Mouse (Mus musculus): ENCODE measurements around the gene Snx14.

Snx14 gene

DNA sequence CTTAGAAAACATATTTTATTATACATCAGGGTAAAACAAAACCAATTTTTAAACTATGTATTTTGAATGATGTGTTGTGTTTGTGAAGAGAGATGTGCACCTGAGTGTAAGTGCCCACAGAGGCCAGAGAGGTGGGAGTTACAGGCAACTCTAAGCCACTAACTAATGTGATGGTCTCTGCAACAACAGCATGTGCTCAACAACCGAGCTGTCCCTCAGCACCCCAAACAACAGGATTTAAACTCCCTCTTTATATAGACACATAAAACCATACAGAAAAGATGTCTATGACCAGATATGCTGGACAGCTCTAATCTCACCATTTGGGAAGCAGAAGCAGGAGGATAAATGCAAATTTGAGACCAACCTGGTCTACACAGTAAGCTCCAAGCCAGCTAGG, 58.2 kb downstream of the Snx14 start:
- DNase-seq (ENCODE audit: low read depth, low spot score) = no peak

- no peak for DNase-seq (ENCODE audit: low read depth, low spot score)
These were observed 58.7 kb downstream of the Snx14 start for GRCm38 (mm10) chr9:88380076-88380475.

DNA sequence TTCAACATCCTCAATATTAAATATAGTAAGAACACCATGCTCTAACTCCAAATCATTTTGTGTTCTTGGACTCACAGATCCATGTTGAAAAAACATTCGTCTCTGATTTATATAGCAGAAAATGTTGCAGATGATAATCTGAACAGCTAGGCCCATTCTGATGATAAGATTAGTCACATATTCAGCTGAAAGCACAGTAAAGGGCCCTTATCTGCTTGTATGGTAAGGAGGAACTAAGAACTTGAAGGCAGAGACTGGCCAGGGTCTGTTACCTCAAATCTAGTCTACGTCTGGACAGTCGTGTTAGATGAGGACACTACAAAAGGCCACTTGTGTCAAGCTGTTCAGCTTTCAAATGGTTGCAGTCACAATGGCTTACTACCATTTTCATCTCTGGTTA, 59.7 kb downstream of the Snx14 start:
- no peak for DNase-seq (ENCODE audit: low read depth, low spot score)

GRCm38 (mm10) chr9:88377483-88377882, 61.3 kb downstream of the Snx14 start:
- no peak for DNase-seq (ENCODE audit: low read depth, low spot score)

DNA sequence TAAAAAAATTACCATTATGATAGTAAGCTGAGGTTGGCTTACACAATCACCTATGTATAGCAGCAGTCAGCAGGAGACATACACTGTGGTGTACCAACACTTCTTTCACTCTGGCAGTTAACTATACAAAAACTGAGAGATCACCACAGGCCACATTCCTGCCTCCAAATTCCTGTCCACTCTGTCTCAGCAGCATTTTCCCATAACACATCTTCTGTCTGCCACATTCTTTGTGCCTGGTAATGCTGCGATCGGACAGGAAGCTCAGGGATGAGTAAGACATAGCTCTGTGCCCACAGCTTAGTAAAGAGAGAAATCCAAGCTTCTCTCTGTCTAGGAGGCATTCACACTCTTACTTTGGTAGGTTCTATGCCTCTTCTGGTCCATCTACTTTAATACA, 65.8 kb downstream of the Snx14 start:
- DNase-seq (ENCODE audit: low read depth, low spot score) = no peak

GRCm38 (mm10) chr9:88371201-88371600, 67.6 kb downstream of the Snx14 start:
- DNase-seq (ENCODE audit: low read depth, low spot score) = no peak

DNA sequence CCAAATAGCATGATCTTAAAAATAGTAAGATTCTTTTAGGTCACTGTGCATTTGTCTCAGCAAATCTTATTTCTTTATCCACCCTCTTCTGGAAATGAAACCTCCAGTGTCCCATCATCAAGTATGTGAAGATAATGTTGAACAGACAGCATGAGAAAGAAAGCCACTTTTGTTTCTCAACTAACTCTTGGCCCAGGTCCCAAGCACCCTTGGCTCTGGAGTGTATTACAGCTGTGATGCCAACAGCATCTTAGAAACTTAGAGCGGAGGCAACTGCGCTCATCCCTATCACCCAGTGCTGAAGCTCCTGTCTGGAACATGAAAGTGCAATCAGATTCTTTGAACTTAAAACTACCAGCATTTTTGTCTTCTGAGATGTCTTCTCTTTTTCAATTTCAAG, 69.1 kb downstream of the Snx14 start:
- no peak for DNase-seq (ENCODE audit: low read depth, low spot score)

- no peak for DNase-seq (ENCODE audit: low read depth, low spot score)
These were observed 70.3 kb downstream of the Snx14 start for GRCm38 (mm10) chr9:88368476-88368875.

- DNase-seq (ENCODE audit: low read depth, low spot score) = no peak
These were observed 71.0 kb downstream of the Snx14 start for GRCm38 (mm10) chr9:88367751-88368150.

GRCm38 (mm10) chr9:88367322-88367721, 71.4 kb downstream of the Snx14 start:
- DNase-seq (ENCODE audit: low read depth, low spot score) = no peak

DNA sequence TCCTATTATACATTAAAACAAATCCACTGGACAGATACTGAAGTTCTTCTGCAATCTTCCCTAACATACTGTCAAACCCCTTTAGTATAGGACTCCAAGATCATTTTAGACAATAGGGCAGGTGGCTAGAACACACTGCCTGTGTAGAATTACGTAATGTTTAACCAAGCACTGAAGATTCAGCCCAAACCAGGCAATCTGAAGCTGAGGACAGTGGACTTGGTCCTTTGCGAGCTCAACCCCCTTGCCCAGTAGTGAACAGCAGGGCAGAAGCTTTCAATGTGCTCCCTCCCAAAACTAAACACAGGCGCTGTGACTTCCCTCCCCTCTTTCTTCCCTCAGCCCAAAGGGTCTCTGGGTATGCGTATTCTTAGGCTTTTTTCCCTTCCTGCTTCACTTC, 71.9 kb downstream of the Snx14 start:
- DNase-seq (ENCODE audit: low read depth, low spot score) = no peak

GRCm38 (mm10) chr9:88366308-88366707, 72.5 kb downstream of the Snx14 start:
- no peak for DNase-seq (ENCODE audit: low read depth, low spot score)

- DNase-seq (ENCODE audit: low read depth, low spot score) = no peak
These were observed 75.7 kb downstream of the Snx14 start for GRCm38 (mm10) chr9:88363102-88363501.

DNA sequence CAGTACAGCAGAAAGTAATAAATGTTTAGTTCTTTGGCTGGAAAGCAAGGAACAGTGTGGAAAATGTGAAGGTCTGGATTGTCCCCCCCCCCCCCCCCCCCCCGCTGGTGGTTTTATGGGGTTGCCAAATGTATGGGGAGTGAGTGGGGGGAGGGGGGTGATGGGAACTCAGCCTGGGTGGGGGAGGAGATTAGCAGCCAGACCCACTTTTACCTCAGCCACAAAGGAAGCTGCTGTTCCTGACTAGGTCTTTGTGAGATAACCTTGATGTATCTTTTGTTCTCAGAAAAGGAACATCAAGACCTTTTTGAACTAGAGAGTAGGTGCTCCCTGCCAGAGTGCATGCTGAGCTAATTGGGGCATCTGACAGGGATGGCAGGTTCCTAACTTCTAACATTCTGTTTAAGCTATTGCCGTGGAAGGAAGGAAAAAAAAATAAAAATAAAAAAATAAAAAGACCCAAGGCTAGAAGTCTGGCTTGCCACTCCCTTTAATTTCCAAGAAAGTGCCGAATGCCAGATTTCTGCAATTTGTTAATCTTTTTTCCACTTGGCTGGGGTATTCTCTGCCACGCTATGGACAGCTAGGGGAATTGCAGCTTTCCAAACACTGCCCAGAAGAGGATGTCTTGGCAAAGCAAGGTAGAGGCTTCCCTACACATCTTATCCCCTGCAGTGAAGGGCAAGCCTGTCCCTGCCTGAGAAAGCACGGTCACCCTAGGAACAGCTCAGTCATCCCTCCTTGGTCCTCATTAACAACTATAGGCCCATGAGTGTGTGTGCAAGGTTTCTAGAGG, 76.5 kb downstream of the Snx14 start:
- no peak for DNase-seq (ENCODE audit: low read depth, low spot score)

- DNase-seq (ENCODE audit: low read depth, low spot score) = no peak
These were observed 77.4 kb downstream of the Snx14 start for GRCm38 (mm10) chr9:88361211-88361909.

- no peak for DNase-seq (ENCODE audit: low read depth, low spot score)
These were observed 79.6 kb downstream of the Snx14 start for GRCm38 (mm10) chr9:88359140-88359539.

GRCm38 (mm10) chr9:88357173-88357572, 81.6 kb downstream of the Snx14 start:
- DNase-seq (ENCODE audit: low read depth, low spot score) = no peak

DNA sequence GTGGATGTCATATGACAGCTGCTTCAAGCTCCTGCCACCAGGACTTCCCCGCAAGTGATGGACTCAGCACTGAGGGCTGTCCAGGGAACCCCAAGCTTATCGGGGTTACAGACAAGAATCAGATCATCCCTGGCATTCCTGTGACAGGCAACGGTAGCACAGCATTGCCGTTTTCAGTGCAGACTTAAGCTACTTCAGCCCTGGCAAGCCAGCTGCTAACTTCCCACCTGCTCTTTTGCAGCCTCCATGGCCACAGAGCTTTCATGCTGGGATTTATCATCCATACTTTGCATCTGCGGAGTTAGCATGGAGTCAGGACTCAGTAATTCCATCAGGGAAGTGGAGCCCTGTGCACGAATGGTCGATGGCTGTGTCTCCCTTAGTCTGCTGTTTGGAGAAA, 85.3 kb downstream of the Snx14 start:
- no peak for DNase-seq (ENCODE audit: low read depth, low spot score)

GRCm38 (mm10) chr9:88352741-88353140, 86.0 kb downstream of the Snx14 start:
- DNase-seq (ENCODE audit: low read depth, low spot score) = no peak

DNA sequence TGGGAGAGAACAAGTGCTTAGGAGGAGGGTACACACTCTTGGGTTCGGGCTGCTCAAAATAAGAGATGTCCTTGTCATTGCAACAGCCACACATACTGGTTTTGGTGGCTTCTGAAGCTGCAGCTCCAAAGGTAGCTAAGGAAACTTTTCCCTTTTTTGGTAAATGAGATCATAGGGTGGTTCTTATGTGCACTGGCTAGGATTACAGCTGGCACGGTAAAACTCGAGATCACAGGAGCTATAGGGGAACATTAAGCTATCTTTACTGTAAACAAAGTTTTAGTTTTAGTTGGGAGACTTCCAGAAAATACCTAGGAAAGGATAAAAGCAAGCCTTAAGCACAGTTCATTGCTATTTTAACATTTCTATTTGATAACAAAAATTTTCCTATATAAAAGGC, 87.6 kb downstream of the Snx14 start:
- no peak for DNase-seq (ENCODE audit: low read depth, low spot score)

DNA sequence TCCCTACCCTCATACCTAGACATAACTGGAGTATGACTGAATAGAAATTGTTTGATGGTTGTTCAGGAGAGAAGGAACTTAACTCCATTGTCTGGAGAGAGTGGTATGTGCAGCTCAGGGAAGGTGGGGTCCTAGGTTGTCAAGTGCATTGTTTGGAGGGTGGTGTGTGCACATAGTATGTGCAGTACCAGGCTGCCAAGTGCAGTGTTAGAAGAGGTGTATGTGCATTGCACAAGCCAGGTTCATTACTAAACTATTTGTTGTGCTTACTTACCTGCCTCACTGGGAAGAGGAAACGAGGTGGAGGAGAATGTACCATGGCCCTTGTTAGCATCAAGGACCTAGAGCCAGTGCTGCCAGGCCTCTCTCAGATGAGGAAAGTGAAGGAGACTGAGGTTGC, 88.4 kb downstream of the Snx14 start:
- no peak for DNase-seq (ENCODE audit: low read depth, low spot score)

DNA sequence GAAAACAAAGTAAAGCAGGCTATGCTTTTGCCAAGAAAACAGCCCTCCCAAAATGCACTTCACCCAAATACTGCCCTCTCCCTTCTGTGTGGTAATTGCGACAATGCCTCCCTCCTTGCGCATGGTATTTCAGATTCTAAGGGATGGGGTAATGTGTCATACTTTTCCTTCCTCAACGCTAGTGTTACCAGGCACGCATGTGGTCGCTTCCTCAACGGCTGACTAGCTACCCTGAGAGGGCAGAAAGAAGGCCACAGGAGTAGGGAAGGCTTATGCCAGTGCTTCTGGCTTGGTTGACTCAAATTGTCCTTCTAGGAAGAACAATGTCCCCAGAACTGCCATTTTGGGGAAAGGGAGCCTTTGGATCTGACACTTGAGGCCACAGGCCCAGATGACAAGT, 90.1 kb downstream of the Snx14 start:
- DNase-seq (ENCODE audit: low read depth, low spot score) = no peak

GRCm38 (mm10) chr9:88346857-88347256, 91.9 kb downstream of the Snx14 start:
- DNase-seq (ENCODE audit: low read depth, low spot score) = no peak

Data from brain, embryonic 18.5 days (tissue).